Mouse (Mus musculus) small intestine, adult 2 months (tissue): ENCODE measurements around the gene Hist2h3c1. TPM values are rescaled to one million over a fixed set of nuclear protein-coding genes. Genes with fewer than 3 reads are reported as not detected.

Experiments used
- H3K27ac ChIP-seq: fragments of 200-500 bp; 2 replicates; pipeline ENCODE4 v1.5.1; 2012; ENCODE audit warnings: low read depth, low read length, control low read depth, inconsistent platforms; ENCODE audit not compliant: insufficient read depth
- H3K27me3 ChIP-seq: fragments of 200-500 bp; 2 replicates; pipeline ENCODE4 v1.6.1; 2012; ENCODE audit warnings: mild to moderate bottlenecking, moderate library complexity, low read length, inconsistent platforms; ENCODE audit not compliant: control insufficient read depth, insufficient read depth
- H3K36me3 ChIP-seq: fragments of 200-500 bp; 2 replicates; pipeline ENCODE4 v1.6.1; 2012; ENCODE audit warnings: mild to moderate bottlenecking, low read length, control low read depth, inconsistent platforms; ENCODE audit not compliant: control insufficient read depth, insufficient read depth
- H3K4me1 ChIP-seq: fragments of 200-500 bp; 2 replicates; pipeline ENCODE4 v1.6.1; 2012; ENCODE audit warnings: low read length, inconsistent platforms, mixed read lengths; ENCODE audit not compliant: control insufficient read depth, insufficient read depth, insufficient read length
- H3K4me3 ChIP-seq: fragments of 200-500 bp; 2 replicates; pipeline ENCODE4 v1.5.1; 2012; ENCODE audit warnings: low read depth, mild to moderate bottlenecking, control low read depth, inconsistent platforms, low read length, moderate library complexity
- CTCF ChIP-seq: fragments of 200-500 bp; IDR thresholded peaks from 2 replicates; pipeline ENCODE4 v1.5.1; 2012; ENCODE audit warnings: low read depth, mild to moderate bottlenecking, control low read depth, inconsistent platforms, low read length, moderate library complexity, mixed read lengths; ENCODE audit not compliant: insufficient replicate concordance, insufficient read length; ENCODE audit errors: extremely low read depth
- POLR2A ChIP-seq: fragments of 200-500 bp; IDR thresholded peaks from 2 replicates; pipeline ENCODE4 v1.6.1; 2012; ENCODE audit warnings: low read depth, mild to moderate bottlenecking, control low read depth, inconsistent platforms, low read length, moderate library complexity
- WGBS: fragments of 180-500 bp; shearing (Covaris S2); methylation state at CpG from one replicate; pipeline ENCODE4 v1.1.7; 2018; 5-methylcytosine and 5-hydroxymethylcytosine counted together
- polyA plus RNA-seq: library from polyadenylated mRNA; depleted of rRNA; stranded (reverse); fragments of >200 nt; gene quantifications from 2 replicates; pipeline ENCODE4 v1.2.3, GENCODE M21; 2012

Gene Hist2h3c1
- polyA plus RNA-seq, 1 experiment = not detected

DNA sequence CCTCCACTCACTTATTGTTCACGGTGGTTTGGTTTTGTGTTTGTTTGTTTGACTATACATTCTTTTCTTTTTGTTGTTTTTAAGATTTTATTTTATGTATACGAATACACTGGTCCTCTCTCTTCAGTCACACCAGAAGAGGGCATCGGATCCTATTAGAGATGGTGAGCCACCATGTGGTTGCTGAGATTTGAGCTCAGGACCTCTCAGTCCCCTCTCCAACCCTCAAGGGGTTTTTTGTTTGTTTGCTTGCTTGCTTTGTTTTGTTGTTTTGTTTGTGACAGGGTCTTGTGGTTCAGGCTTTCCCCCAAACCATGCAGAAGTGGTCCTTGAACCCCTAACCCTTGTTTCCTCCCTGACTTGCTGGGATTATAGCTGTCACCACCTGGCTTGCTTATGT lies 15.1 kb downstream of the Hist2h3c1 start:
- Histone ChIP-seq H3K4me3 (no peak overlapping the region), H3K36me3 (no peaks in the 10 kb centered on the region), H3K27ac (peak overlapping the region; percentile 98), H3K4me1 (peaks cover 7% of the 10 kb centered on the region; the same call in 1 of the 2 replicates), H3K27me3 (no peaks in the 10 kb centered on the region)
- TF ChIP-seq POLR2A (no peak), CTCF (no peak)
- WGBS = 44% methylated on average over 3 of the region's 3 CpGs

DNA sequence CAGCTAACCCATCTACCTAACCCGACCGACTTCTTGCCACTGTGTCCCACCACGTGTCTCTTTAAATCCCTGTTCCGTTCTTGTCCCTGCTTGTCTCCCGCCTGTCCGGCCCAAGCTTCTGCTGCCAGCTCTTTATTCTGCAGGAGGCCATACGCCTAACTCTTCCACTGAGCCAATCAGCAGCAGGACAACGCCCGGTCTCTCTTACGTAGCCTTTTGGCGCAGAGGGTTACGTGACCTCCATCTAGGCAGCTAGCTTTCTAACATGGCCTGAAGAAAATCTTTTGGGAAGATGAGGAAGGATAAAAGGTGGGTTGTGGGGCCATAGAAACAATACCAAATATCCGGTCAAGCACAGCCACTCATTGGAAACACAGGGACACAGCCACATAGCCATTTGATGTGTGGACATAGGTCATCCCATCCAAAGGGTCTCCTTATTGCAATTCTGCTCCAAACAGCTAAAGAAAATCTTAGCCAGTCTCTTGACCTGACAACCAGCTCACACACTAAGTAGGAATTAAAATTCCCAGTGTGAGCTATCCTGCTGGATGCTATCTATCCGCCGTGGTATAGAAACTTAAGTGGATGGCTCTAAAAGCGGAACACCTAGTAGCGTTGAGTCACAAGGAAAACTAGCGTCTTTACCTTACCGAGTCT lies 15.9 kb downstream of the Hist2h3c1 start:
- no peaks in the 10 kb centered on the region for H3K27me3 ChIP-seq
- peaks cover 7% of the 10 kb centered on the region; the same call in 1 of the 2 replicates for H3K4me1 ChIP-seq
- WGBS = under 1% methylated on average over 19 of the region's 19 CpGs
- H3K27ac ChIP-seq = peak overlapping the region; percentile 98
- peak overlapping the region; percentile 74 for H3K4me3 ChIP-seq
- H3K36me3 ChIP-seq = no peaks in the 10 kb centered on the region
- TF ChIP-seq POLR2A (peak; percentile 92), CTCF (no peak)

GRCm38 (mm10) chr3:96262979-96263550 lies 16.6 kb downstream of the Hist2h3c1 start, which contains the start of gene Hist2h4:
Gene Hist2h4, minus strand, starts transcription at chr3:96263311.
- H3K36me3 ChIP-seq = no peaks in the 10 kb centered on the region
- H3K4me1 ChIP-seq = peaks cover 9% of the 10 kb centered on the region; the same call in 1 of the 2 replicates
- WGBS = under 1% methylated on average over 40 of the region's 40 CpGs
- no peak for TF ChIP-seq CTCF
- TF ChIP-seq POLR2A = peak; percentile 96
- no peaks in the 10 kb centered on the region for H3K27me3 ChIP-seq
- peak within 1 kb of the TSS; percentile 98 for H3K27ac ChIP-seq
- peak within 1 kb of the TSS; percentile 74 for H3K4me3 ChIP-seq

GRCm38 (mm10) chr3:96263558-96264403 lies 17.3 kb downstream of the Hist2h3c1 start:
- Histone ChIP-seq H3K27me3 (no peaks in the 10 kb centered on the region), H3K27ac (peak overlapping the region; percentile 97), H3K36me3 (no peaks in the 10 kb centered on the region), H3K4me1 (peaks cover 6% of the 10 kb centered on the region; the same call in 1 of the 2 replicates), H3K4me3 (peak overlapping the region; percentile 67)
- 1% methylated on average over 27 of the region's 27 CpGs for WGBS
- TF ChIP-seq POLR2A = no peak; the same call in 1 of the 2 replicates
- TF ChIP-seq CTCF = peak; percentile 29; the same call in 1 of the 2 replicates

DNA sequence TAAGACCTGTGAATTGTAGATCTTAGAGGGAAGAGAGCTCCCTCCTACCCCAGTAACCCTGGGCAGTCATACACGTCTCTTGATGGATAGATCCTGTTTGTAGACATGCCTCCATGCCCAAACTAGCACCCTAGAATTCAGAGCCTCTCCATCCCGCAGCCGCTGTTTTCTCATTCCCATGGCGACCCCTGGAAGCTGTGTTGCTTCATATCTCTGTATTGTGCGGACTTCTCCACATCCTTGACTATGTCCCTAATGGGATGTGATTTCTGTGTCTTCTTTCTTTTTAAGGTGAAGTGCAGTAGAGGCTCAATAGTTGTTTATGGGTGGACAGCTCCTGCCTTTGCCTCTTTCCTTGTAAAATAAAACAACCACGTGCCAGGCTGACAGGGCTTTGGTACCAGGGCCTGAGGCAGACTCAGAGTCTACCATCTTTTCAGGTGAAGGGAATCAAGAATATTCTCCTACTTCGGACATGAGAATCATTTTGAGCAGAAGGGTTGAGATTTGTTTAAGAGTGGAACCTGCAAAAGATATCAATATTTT lies 18.0 kb downstream of the Hist2h3c1 start:
- Histone ChIP-seq H3K27ac (peak overlapping the region; percentile 97; the same call in 1 of the 2 replicates), H3K4me1 (peaks cover 6% of the 10 kb centered on the region; the same call in 1 of the 2 replicates), H3K27me3 (no peaks in the 10 kb centered on the region), H3K4me3 (no peak overlapping the region), H3K36me3 (no peaks in the 10 kb centered on the region)
- 55% methylated on average over 7 of the region's 7 CpGs for WGBS
- no peak for TF ChIP-seq POLR2A
- no peak for TF ChIP-seq CTCF

GRCm38 (mm10) chr3:96266132-96266710 lies 19.7 kb downstream of the Hist2h3c1 start:
- peaks cover 6% of the 10 kb centered on the region; the same call in 1 of the 2 replicates for H3K4me1 ChIP-seq
- H3K27ac ChIP-seq = no peak overlapping the region
- no peaks in the 10 kb centered on the region for H3K27me3 ChIP-seq
- no peak overlapping the region for H3K4me3 ChIP-seq
- WGBS = 81% methylated on average over 8 of the region's 8 CpGs
- H3K36me3 ChIP-seq = no peaks in the 10 kb centered on the region
- no peak for TF ChIP-seq CTCF
- no peak for TF ChIP-seq POLR2A
